ENCODE assay signal across 8 mouse cellular contexts in genomic region chr12:22951956-22952355, GRCm38 (mm10).
DNase-seq lines count a peak whose midpoint lies in the region.

No protein-coding gene starts in this region.

- peak; percentile 47 for DNase-seq in adrenal gland, postnatal 10 days
- DNase-seq in frontal cortex, postnatal 10 days (ENCODE audit: low spot score in 2 of 2), result peak; percentile 3 to 33
- peak; percentile 6 for DNase-seq in heart, adult 8-10 months (ENCODE audit: low spot score)
- peak; percentile 45 for DNase-seq in kidney, adult 9 months
- peak; percentile 29 to 38 for DNase-seq in layer of hippocampus, postnatal 14 days (ENCODE audit: low spot score in 2 of 2)
- peak; percentile 5 for DNase-seq in lung, adult 18-20 months
- DNase-seq in right cerebral cortex, postnatal 25 days, result peak; percentile 5
- DNase-seq in thymus, postnatal 4 days, result peak; percentile 35

Comparison
In these comparisons a context has a peak if more than half of its experiments do, and no peak if none do; other contexts are left out.
1. Peak in every context shown above with its lines: DNase-seq.